Mouse (Mus musculus): ENCODE measurements around the gene Sfta2. TPM values are rescaled to one million over a fixed set of nuclear protein-coding genes. Genes with fewer than 3 reads are reported as not detected.

Gene Sfta2
- polyA plus RNA-seq, 2 experiments, result not detected

GRCm38 (mm10) chr17:35697759-35698500 lies 96.6 kb downstream of the Sfta2 start:
- no peak for TF ChIP-seq CTCF (IDR thresholded peaks at IDR 0.05; ENCODE audit: low read depth)
- TF ChIP-seq EP300 (IDR thresholded peaks at IDR 0.05; ENCODE audit: low read depth), result no peak
- ATAC-seq (ENCODE audit: insufficient read depth), result peak; percentile 27; the same call in 1 of the 2 replicates
- no peak for DNase-seq (ENCODE audit: low read depth in 3 of 3, low spot score in 3 of 3)
- H3K27ac ChIP-seq, result no peak overlapping the region
- no peak overlapping the region for H3K4me3 ChIP-seq (ENCODE audit: insufficient read depth in 1 of 2, low read depth in 2 of 2, low read length in 2 of 2)
- no peak overlapping the region for H3K9ac ChIP-seq (replicated peaks)
- 10% methylated on average over 16 of the region's 16 CpGs for WGBS (ENCODE audit: insufficient replicate concordance)
- peaks cover 58% of the 10 kb centered on the region for H3K27me3 ChIP-seq (ENCODE audit: control insufficient read depth, insufficient read depth, low read length)
- no peaks in the 10 kb centered on the region for H3K36me3 ChIP-seq (replicated peaks; ENCODE audit: control insufficient read depth, insufficient read depth, low read depth)
- no peak overlapping the region for H3K4me2 ChIP-seq (ENCODE audit: low read depth)
- no peaks in the 10 kb centered on the region; the same call in 1 of the 2 replicates for H3K9me3 ChIP-seq (ENCODE audit: control insufficient read depth, low read length)
- H3K4me1 ChIP-seq (replicated peaks; ENCODE audit: control insufficient read depth in 2 of 2, insufficient read depth in 2 of 2, low read length in 1 of 2), result no peaks in the 10 kb centered on the region

- Histone ChIP-seq H3K27me3 (ENCODE audit: control insufficient read depth, insufficient read depth, low read length) (peaks cover 60% of the 10 kb centered on the region), H3K9ac (replicated peaks) (no peak overlapping the region), H3K27ac (no peak overlapping the region), H3K4me2 (ENCODE audit: low read depth) (no peak overlapping the region), H3K9me3 (ENCODE audit: control insufficient read depth, low read length) (no peaks in the 10 kb centered on the region; the same call in 1 of the 2 replicates), H3K4me1 (replicated peaks; ENCODE audit: control insufficient read depth in 2 of 2, insufficient read depth in 2 of 2, low read length in 1 of 2) (no peaks in the 10 kb centered on the region), H3K4me3 (ENCODE audit: insufficient read depth in 1 of 2, low read depth in 2 of 2, low read length in 2 of 2) (no peak overlapping the region), H3K36me3 (replicated peaks; ENCODE audit: control insufficient read depth, insufficient read depth, low read depth) (no peaks in the 10 kb centered on the region)
- no peak for DNase-seq (ENCODE audit: low read depth in 3 of 3, low spot score in 3 of 3)
- 28% methylated on average over 5 of the region's 5 CpGs for WGBS (ENCODE audit: insufficient replicate concordance)
- TF ChIP-seq EP300 (IDR thresholded peaks at IDR 0.05; ENCODE audit: low read depth), result no peak
- ATAC-seq (ENCODE audit: insufficient read depth), result no peak
Observed at GRCm38 (mm10) chr17:35698501-35698883, 97.1 kb downstream of the Sfta2 start.

DNA sequence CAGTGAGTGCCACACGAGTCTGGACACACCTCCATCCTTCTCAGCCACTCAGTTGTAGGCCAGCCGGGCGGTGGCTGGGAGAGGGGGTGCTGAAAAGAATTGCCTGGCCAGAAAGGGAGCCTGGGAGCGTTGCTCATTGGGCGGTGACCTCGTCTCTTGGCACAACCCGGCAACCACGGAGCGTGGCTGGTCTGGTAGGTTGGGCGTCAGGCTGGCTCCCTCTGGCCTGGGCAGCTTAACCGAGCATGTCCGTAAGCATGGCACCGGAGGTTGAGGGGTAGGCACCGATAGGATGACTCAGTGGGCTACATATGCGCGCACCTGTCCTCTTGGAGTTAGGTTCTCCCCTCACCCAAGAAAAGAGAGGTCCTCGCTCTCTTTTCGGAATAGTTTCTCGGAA lies 98.6 kb downstream of the Sfta2 start:
- Histone ChIP-seq H3K27ac (no peak overlapping the region), H3K9me3 (ENCODE audit: control insufficient read depth, low read length) (no peaks in the 10 kb centered on the region; the same call in 1 of the 2 replicates), H3K36me3 (replicated peaks; ENCODE audit: control insufficient read depth, insufficient read depth, low read depth) (no peaks in the 10 kb centered on the region), H3K4me3 (ENCODE audit: insufficient read depth in 1 of 2, low read depth in 2 of 2, low read length in 2 of 2) (peak overlapping the region; percentile 10 to 49), H3K4me2 (ENCODE audit: low read depth) (peak overlapping the region; percentile 56), H3K9ac (replicated peaks) (no peak overlapping the region), H3K27me3 (ENCODE audit: control insufficient read depth, insufficient read depth, low read length) (peaks cover 75% of the 10 kb centered on the region), H3K4me1 (replicated peaks; ENCODE audit: control insufficient read depth in 2 of 2, insufficient read depth in 2 of 2, low read length in 1 of 2) (peaks cover 0 to 2% of the 10 kb centered on the region in 2 experiments; a peak in 1 of 4 replicates)
- ATAC-seq (ENCODE audit: insufficient read depth) (peak; percentile 36; the same call in 1 of the 2 replicates), DNase-seq (ENCODE audit: low read depth in 3 of 3, low spot score in 3 of 3) (no peak)
- TF ChIP-seq CTCF (IDR thresholded peaks at IDR 0.05; ENCODE audit: low read depth) (no peak), EP300 (IDR thresholded peaks at IDR 0.05; ENCODE audit: low read depth) (no peak)
- 9% methylated on average over 19 of the region's 19 CpGs for WGBS (ENCODE audit: insufficient replicate concordance)

Other genes starting within 250 kb of the Sfta2 start
- gene H2-Q4, start 221.9 kb upstream of the Sfta2 start, polyA plus RNA-seq (2012; rRNA removed), result 5.4 TPM in 2 replicates
- gene H2-Q4, start 221.9 kb upstream of the Sfta2 start, polyA plus RNA-seq (2014; fragmentation: Nextera tagmentation; extraction: Ambion mirVana), result 1.2 and 1.3 TPM in 2 replicates
- 10.3 and 11.2 TPM in 2 replicates for gene H2-Q6, start 176.7 kb upstream of the Sfta2 start, polyA plus RNA-seq (2012; rRNA removed)
- gene H2-Q6, start 176.7 kb upstream of the Sfta2 start, polyA plus RNA-seq (2014; fragmentation: Nextera tagmentation; extraction: Ambion mirVana), result 7.6 and 11.1 TPM in 2 replicates
- gene H2-Q7, start 162.4 kb upstream of the Sfta2 start, polyA plus RNA-seq (2012; rRNA removed), result 21.8 and 24.4 TPM in 2 replicates
- 19.0 and 20.7 TPM in 2 replicates for gene H2-Q7, start 162.4 kb upstream of the Sfta2 start, polyA plus RNA-seq (2014; fragmentation: Nextera tagmentation; extraction: Ambion mirVana)
- gene H2-Q10, start 131.5 kb upstream of the Sfta2 start, polyA plus RNA-seq (2012; rRNA removed), result 119 and 136 TPM in 2 replicates
- gene H2-Q10, start 131.5 kb upstream of the Sfta2 start, polyA plus RNA-seq (2014; fragmentation: Nextera tagmentation; extraction: Ambion mirVana), result 195 and 206 TPM in 2 replicates
- not detected in 2 replicates for gene Pou5f1, start 95.5 kb upstream of the Sfta2 start, polyA plus RNA-seq (2012; rRNA removed)
- gene Pou5f1, start 95.5 kb upstream of the Sfta2 start, polyA plus RNA-seq (2014; fragmentation: Nextera tagmentation; extraction: Ambion mirVana), result not detected in 2 replicates
- 30.0 and 30.5 TPM in 2 replicates for gene Tcf19, start 84.7 kb upstream of the Sfta2 start, polyA plus RNA-seq (2012; rRNA removed)
- gene Tcf19, start 84.7 kb upstream of the Sfta2 start, polyA plus RNA-seq (2014; fragmentation: Nextera tagmentation; extraction: Ambion mirVana), result 46.0 and 46.2 TPM in 2 replicates
- gene Cchcr1, start 84.4 kb upstream of the Sfta2 start, polyA plus RNA-seq (2012; rRNA removed), result 7.5 and 9.4 TPM in 2 replicates
- gene Cchcr1, start 84.4 kb upstream of the Sfta2 start, polyA plus RNA-seq (2014; fragmentation: Nextera tagmentation; extraction: Ambion mirVana), result 3.8 and 4.9 TPM in 2 replicates
- 0.05 and 0.09 TPM in 2 replicates for gene Psors1c2, start 68.3 kb upstream of the Sfta2 start, polyA plus RNA-seq (2012; rRNA removed)
- gene Psors1c2, start 68.3 kb upstream of the Sfta2 start, polyA plus RNA-seq (2014; fragmentation: Nextera tagmentation; extraction: Ambion mirVana), result not detected in 2 replicates
- not detected in 2 replicates for gene Cdsn, start 49.4 kb upstream of the Sfta2 start, polyA plus RNA-seq (2012; rRNA removed)
- not detected in 2 replicates for gene Cdsn, start 49.4 kb upstream of the Sfta2 start, polyA plus RNA-seq (2014; fragmentation: Nextera tagmentation; extraction: Ambion mirVana)
- gene 2300002M23Rik, start 34.1 kb upstream of the Sfta2 start, polyA plus RNA-seq (2012; rRNA removed), result not detected in 2 replicates
- gene 2300002M23Rik, start 34.1 kb upstream of the Sfta2 start, polyA plus RNA-seq (2014; fragmentation: Nextera tagmentation; extraction: Ambion mirVana), result not detected in 2 replicates
- not detected in 2 replicates for gene Gm9573, start 25.1 kb downstream of the Sfta2 start, polyA plus RNA-seq (2012; rRNA removed)
- gene Gm9573, start 25.1 kb downstream of the Sfta2 start, polyA plus RNA-seq (2014; fragmentation: Nextera tagmentation; extraction: Ambion mirVana), result not detected in 2 replicates
- gene Mucl3, start 42.1 kb downstream of the Sfta2 start, polyA plus RNA-seq (2012; rRNA removed), result 0.02 TPM in 1 of 2 replicates, not detected in the other
- gene Mucl3, start 42.1 kb downstream of the Sfta2 start, polyA plus RNA-seq (2014; fragmentation: Nextera tagmentation; extraction: Ambion mirVana), result not detected in 2 replicates
- 7.1 and 7.8 TPM in 2 replicates for gene Vars2, start 66.0 kb downstream of the Sfta2 start, polyA plus RNA-seq (2012; rRNA removed)
- gene Vars2, start 66.0 kb downstream of the Sfta2 start, polyA plus RNA-seq (2014; fragmentation: Nextera tagmentation; extraction: Ambion mirVana), result 4.0 and 5.8 TPM in 2 replicates
- gene Gtf2h4, start 72.2 kb downstream of the Sfta2 start, polyA plus RNA-seq (2012; rRNA removed), result 17.8 and 18.0 TPM in 2 replicates
- gene Gtf2h4, start 72.2 kb downstream of the Sfta2 start, polyA plus RNA-seq (2014; fragmentation: Nextera tagmentation; extraction: Ambion mirVana), result 23.1 and 26.8 TPM in 2 replicates
- gene Ddr1, start 103.1 kb downstream of the Sfta2 start, polyA plus RNA-seq (2012; rRNA removed), result 1.1 TPM in 2 replicates
- 1.6 and 1.7 TPM in 2 replicates for gene Ddr1, start 103.1 kb downstream of the Sfta2 start, polyA plus RNA-seq (2014; fragmentation: Nextera tagmentation; extraction: Ambion mirVana)
- gene Ier3, start 220.1 kb downstream of the Sfta2 start, polyA plus RNA-seq (2012; rRNA removed), result 10.2 and 11.0 TPM in 2 replicates
- 11.6 and 13.2 TPM in 2 replicates for gene Ier3, start 220.1 kb downstream of the Sfta2 start, polyA plus RNA-seq (2014; fragmentation: Nextera tagmentation; extraction: Ambion mirVana)
- gene Flot1, start 221.7 kb downstream of the Sfta2 start, polyA plus RNA-seq (2012; rRNA removed), result 22.4 and 34.7 TPM in 2 replicates
- gene Flot1, start 221.7 kb downstream of the Sfta2 start, polyA plus RNA-seq (2014; fragmentation: Nextera tagmentation; extraction: Ambion mirVana), result 27.8 and 29.2 TPM in 2 replicates
- gene Tubb5, start 236.8 kb downstream of the Sfta2 start, polyA plus RNA-seq (2012; rRNA removed), result 460 and 467 TPM in 2 replicates
- 330 and 363 TPM in 2 replicates for gene Tubb5, start 236.8 kb downstream of the Sfta2 start, polyA plus RNA-seq (2014; fragmentation: Nextera tagmentation; extraction: Ambion mirVana)
- 9.2 and 10.0 TPM in 2 replicates for gene Mdc1, start 240.0 kb downstream of the Sfta2 start, polyA plus RNA-seq (2012; rRNA removed)
- 6.3 and 9.1 TPM in 2 replicates for gene Mdc1, start 240.0 kb downstream of the Sfta2 start, polyA plus RNA-seq (2014; fragmentation: Nextera tagmentation; extraction: Ambion mirVana)

All from liver, embryonic 14.5 days (tissue).